Mouse (Mus musculus) myocyte (in vitro differentiated cells): ENCODE results near the gene Rreb1.
A peak's percentile ranks its signal among the peaks of the same experiment; 100 is the strongest.

ENCODE experiments used
- MYOD1 ChIP-seq, 3 experiments: IDR thresholded peaks; one replicate each; pipeline ENCODE4 v1.6.1; 2011; ENCODE audit warnings: control low read depth in 2 of 3, low read depth in 2 of 3, mild to moderate bottlenecking in 2 of 3, moderate library complexity in 1 of 3; ENCODE audit not compliant: insufficient read length in 2 of 3, control insufficient read depth in 1 of 3
- POLR2A ChIP-seq: IDR thresholded peaks from one replicate; pipeline ENCODE4 v1.6.1; 2011; ENCODE audit warnings: low read depth, mild to moderate bottlenecking, control low read depth, moderate library complexity; ENCODE audit not compliant: insufficient read length
- USF1 ChIP-seq: IDR thresholded peaks from one replicate; pipeline ENCODE4 v1.6.1; 2011; ENCODE audit warnings: low read depth, mild to moderate bottlenecking, control low read depth, moderate library complexity

DNA sequence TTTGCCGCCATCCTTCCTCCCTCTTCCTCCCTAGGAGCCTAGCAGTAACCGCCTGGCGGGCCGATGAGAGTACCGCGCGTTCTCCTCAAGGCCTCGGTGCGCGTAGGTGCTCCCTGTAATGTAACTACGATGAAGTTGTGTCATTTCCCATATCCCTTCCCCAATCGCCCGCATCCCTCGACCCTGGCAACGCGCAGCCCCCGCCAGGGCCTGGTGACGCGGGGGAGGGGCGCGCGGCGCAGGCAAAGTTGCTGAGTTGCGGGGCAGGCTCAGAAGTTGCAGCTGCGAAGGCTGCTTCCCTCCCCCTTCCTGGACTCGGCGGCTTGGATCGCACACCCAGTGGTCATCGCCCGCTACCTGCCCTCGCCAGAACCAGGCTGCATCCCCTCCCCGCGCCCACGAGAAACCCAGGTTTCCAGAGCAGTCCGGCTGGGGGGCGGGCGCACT lies at the start of gene Rreb1:
- TF ChIP-seq POLR2A (peak; percentile 56), MYOD1 (IDR thresholded peaks at IDR 0.05; ENCODE audit: control insufficient read depth in 1 of 3, insufficient read length in 2 of 3, low read depth in 2 of 3) (peak in 2 of 3 experiments; percentile 24 to 54), USF1 (no peak)
